Mouse (Mus musculus): ENCODE results near the gene Rnf182. TPM values are rescaled to one million over a fixed set of nuclear protein-coding genes. Genes with fewer than 3 reads are reported as not detected.
A peak's percentile ranks its signal among the peaks of the same experiment; 100 is the strongest.

Gene Rnf182
- polyA plus RNA-seq (2015; fragmentation: Nextera tagmentation; extraction: Ambion mirVana), result 0.07 TPM in 1 of 2 replicates, not detected in the other

GRCm38 (mm10) chr13:43615577-43616254, at the start of gene Rnf182:
Gene Rnf182, plus strand, starts transcription at chr13:43615710.
- no peaks in the 10 kb centered on the region for H3K9me3 ChIP-seq (replicated peaks)
- WGBS (ENCODE audit: insufficient replicate concordance), result under 1% methylated on average over 48 of the region's 58 CpGs
- no peak within 1 kb of the TSS for H3K9ac ChIP-seq
- H3K36me3 ChIP-seq (replicated peaks), result no peaks in the 10 kb centered on the region
- peak within 1 kb of the TSS; percentile 54 for H3K4me3 ChIP-seq (replicated peaks)
- H3K4me1 ChIP-seq (replicated peaks), result peaks cover 12% of the 10 kb centered on the region
- H3K27ac ChIP-seq (replicated peaks), result no peak within 1 kb of the TSS
- peak within 1 kb of the TSS; percentile 81 for H3K4me2 ChIP-seq
- peak; percentile 56 for ATAC-seq (ENCODE audit: insufficient read depth)
- H3K27me3 ChIP-seq, result peaks cover 46% of the 10 kb centered on the region

DNA sequence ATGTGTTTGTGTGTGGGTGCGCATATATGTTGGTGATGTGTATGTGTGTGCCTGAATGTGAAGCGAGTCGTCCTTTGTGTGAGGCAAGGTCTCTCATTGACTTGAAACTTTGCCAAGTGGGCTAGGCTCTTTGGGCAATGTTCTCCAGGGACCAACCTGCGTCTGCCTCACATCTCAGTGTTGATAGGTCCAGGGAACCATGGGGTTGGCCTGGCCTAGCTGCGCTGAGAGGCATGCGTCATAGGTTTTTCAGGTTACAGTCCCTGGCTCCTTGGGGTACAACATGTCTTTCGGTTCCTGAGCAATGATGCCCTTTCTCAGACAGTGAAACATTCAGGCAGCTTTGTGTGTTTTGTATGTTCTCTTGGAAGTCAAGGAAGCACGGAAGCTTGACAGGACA, 49.3 kb upstream of the Rnf182 start:
- Histone ChIP-seq H3K9me3 (replicated peaks) (no peaks in the 10 kb centered on the region), H3K4me3 (replicated peaks) (no peak overlapping the region), H3K4me2 (no peak overlapping the region), H3K27ac (replicated peaks) (no peak overlapping the region), H3K36me3 (replicated peaks) (no peaks in the 10 kb centered on the region), H3K9ac (no peak overlapping the region), H3K4me1 (replicated peaks) (peaks cover 12% of the 10 kb centered on the region), H3K27me3 (no peaks in the 10 kb centered on the region; the same call in 1 of the 2 replicates)
- ATAC-seq (ENCODE audit: insufficient read depth), result no peak
- WGBS (ENCODE audit: insufficient replicate concordance), result 77% methylated on average over 8 of the region's 8 CpGs

GRCm38 (mm10) chr13:43567141-43567891, 48.2 kb upstream of the Rnf182 start:
- H3K27me3 ChIP-seq, result no peaks in the 10 kb centered on the region; the same call in 1 of the 2 replicates
- no peaks in the 10 kb centered on the region for H3K9me3 ChIP-seq (replicated peaks)
- no peak for ATAC-seq (ENCODE audit: insufficient read depth)
- no peak overlapping the region for H3K4me3 ChIP-seq (replicated peaks)
- no peak overlapping the region for H3K27ac ChIP-seq (replicated peaks)
- no peak overlapping the region for H3K4me2 ChIP-seq
- H3K4me1 ChIP-seq (replicated peaks), result peaks cover 10% of the 10 kb centered on the region
- no peaks in the 10 kb centered on the region for H3K36me3 ChIP-seq (replicated peaks)
- 66% methylated on average over 25 of the region's 25 CpGs for WGBS (ENCODE audit: insufficient replicate concordance)
- no peak overlapping the region for H3K9ac ChIP-seq

- Histone ChIP-seq H3K9me3 (replicated peaks) (no peaks in the 10 kb centered on the region), H3K9ac (no peak overlapping the region), H3K27me3 (no peaks in the 10 kb centered on the region), H3K27ac (replicated peaks) (no peak overlapping the region), H3K4me1 (replicated peaks) (no peaks in the 10 kb centered on the region), H3K4me2 (no peak overlapping the region), H3K36me3 (replicated peaks) (no peaks in the 10 kb centered on the region), H3K4me3 (replicated peaks) (no peak overlapping the region)
- no peak for ATAC-seq (ENCODE audit: insufficient read depth)
- 40% methylated on average over 2 of the region's 2 CpGs for WGBS (ENCODE audit: insufficient replicate concordance)
Measured at GRCm38 (mm10) chr13:43573979-43574378, 41.5 kb upstream of the Rnf182 start.

DNA sequence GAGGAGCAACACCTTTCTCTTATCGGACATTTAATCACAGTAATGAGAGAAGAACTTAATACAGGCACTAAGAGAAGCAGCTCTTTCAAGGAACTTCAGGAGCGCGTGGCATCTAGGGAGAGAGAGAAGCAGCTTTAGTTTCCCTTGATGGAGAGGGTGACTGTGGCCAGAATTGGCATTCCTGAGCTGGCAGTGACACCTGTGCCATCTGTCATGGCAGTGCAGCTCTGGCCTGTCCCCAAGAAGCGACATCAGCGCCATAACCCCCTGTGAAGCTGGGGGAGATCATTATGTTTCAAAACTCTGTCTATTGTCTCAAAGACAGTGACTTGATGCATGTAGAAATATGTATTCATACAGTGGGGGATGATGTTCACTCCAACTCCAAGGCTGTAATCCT, 40.1 kb upstream of the Rnf182 start:
- 77% methylated on average over 5 of the region's 5 CpGs for WGBS (ENCODE audit: insufficient replicate concordance)
- Histone ChIP-seq H3K4me3 (replicated peaks) (no peak overlapping the region), H3K4me2 (no peak overlapping the region), H3K9ac (no peak overlapping the region), H3K9me3 (replicated peaks) (no peaks in the 10 kb centered on the region), H3K36me3 (replicated peaks) (no peaks in the 10 kb centered on the region), H3K27me3 (no peaks in the 10 kb centered on the region), H3K27ac (replicated peaks) (no peak overlapping the region), H3K4me1 (replicated peaks) (no peaks in the 10 kb centered on the region)
- no peak for ATAC-seq (ENCODE audit: insufficient read depth)

GRCm38 (mm10) chr13:43577254-43577653, 38.3 kb upstream of the Rnf182 start:
- Histone ChIP-seq H3K36me3 (replicated peaks) (no peaks in the 10 kb centered on the region), H3K9ac (no peak overlapping the region), H3K4me1 (replicated peaks) (no peaks in the 10 kb centered on the region), H3K27ac (replicated peaks) (no peak overlapping the region), H3K4me2 (no peak overlapping the region), H3K27me3 (no peaks in the 10 kb centered on the region), H3K9me3 (replicated peaks) (no peaks in the 10 kb centered on the region), H3K4me3 (replicated peaks) (no peak overlapping the region)
- 52% methylated on average over 5 of the region's 5 CpGs for WGBS (ENCODE audit: insufficient replicate concordance)
- no peak for ATAC-seq (ENCODE audit: insufficient read depth)

DNA sequence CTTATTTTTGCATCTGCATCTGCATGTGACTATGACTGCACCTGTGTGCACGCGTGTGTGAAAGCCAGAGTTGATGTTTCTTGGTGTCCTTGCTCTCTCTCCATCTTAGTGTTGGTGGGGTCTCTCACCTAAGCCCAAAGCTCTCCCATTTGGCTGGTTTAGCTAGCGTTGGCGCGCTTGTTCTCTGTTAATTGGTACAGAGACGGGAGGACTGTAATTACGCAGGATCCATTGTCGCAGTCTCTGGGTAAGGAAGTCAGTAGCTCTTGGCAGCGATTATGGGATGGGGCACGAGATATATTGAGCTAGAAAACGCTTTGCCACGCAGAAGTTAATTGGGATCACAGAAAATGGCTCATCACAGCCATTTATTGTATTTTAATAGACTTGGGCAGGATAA, 37.7 kb upstream of the Rnf182 start:
- Histone ChIP-seq H3K4me1 (replicated peaks) (no peaks in the 10 kb centered on the region), H3K27me3 (no peaks in the 10 kb centered on the region), H3K36me3 (replicated peaks) (no peaks in the 10 kb centered on the region), H3K4me2 (no peak overlapping the region), H3K4me3 (replicated peaks) (no peak overlapping the region), H3K9me3 (replicated peaks) (no peaks in the 10 kb centered on the region), H3K27ac (replicated peaks) (no peak overlapping the region), H3K9ac (no peak overlapping the region)
- 79% methylated on average over 12 of the region's 12 CpGs for WGBS (ENCODE audit: insufficient replicate concordance)
- no peak for ATAC-seq (ENCODE audit: insufficient read depth)

- Histone ChIP-seq H3K4me3 (replicated peaks) (no peak overlapping the region), H3K27ac (replicated peaks) (no peak overlapping the region), H3K9ac (no peak overlapping the region), H3K4me1 (replicated peaks) (no peaks in the 10 kb centered on the region), H3K9me3 (replicated peaks) (no peaks in the 10 kb centered on the region), H3K4me2 (no peak overlapping the region), H3K27me3 (no peaks in the 10 kb centered on the region; the same call in 1 of the 2 replicates), H3K36me3 (replicated peaks) (no peaks in the 10 kb centered on the region)
- WGBS (ENCODE audit: insufficient replicate concordance), result 17% methylated on average over 18 of the region's 18 CpGs
- ATAC-seq (ENCODE audit: insufficient read depth), result no peak
Measured at GRCm38 (mm10) chr13:43579740-43580139, 35.8 kb upstream of the Rnf182 start.

GRCm38 (mm10) chr13:43580661-43581060, 34.8 kb upstream of the Rnf182 start:
- ATAC-seq (ENCODE audit: insufficient read depth), result no peak
- no peak overlapping the region for H3K4me3 ChIP-seq (replicated peaks)
- H3K4me2 ChIP-seq, result no peak overlapping the region
- H3K27ac ChIP-seq (replicated peaks), result no peak overlapping the region
- no peaks in the 10 kb centered on the region for H3K36me3 ChIP-seq (replicated peaks)
- 75% methylated on average over 5 of the region's 5 CpGs for WGBS (ENCODE audit: insufficient replicate concordance)
- H3K9ac ChIP-seq, result no peak overlapping the region
- H3K4me1 ChIP-seq (replicated peaks), result no peaks in the 10 kb centered on the region
- H3K27me3 ChIP-seq, result no peaks in the 10 kb centered on the region; the same call in 1 of the 2 replicates
- H3K9me3 ChIP-seq (replicated peaks), result no peaks in the 10 kb centered on the region

DNA sequence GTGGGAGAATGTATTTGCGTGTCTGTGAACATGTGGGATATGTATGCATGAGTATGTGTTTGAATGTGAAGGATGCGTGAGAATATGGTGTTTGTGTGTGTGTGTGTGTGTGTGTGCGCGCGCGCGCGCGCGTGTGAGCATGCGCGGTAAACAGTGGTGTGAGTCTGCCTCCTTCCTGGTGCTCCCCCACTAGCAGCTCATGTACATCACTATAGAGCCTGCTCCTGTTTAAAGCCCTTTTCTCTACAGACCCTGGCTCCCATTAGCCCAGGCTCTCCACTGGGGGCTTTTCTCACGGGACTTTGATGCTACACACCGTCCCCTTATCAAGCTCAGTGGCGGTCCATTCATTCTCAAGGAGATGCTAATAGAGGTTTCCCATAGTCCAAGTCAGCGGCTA, 32.5 kb upstream of the Rnf182 start:
- Histone ChIP-seq H3K27me3 (no peaks in the 10 kb centered on the region; the same call in 1 of the 2 replicates), H3K4me2 (no peak overlapping the region), H3K9me3 (replicated peaks) (no peaks in the 10 kb centered on the region), H3K27ac (replicated peaks) (no peak overlapping the region), H3K9ac (no peak overlapping the region), H3K4me3 (replicated peaks) (no peak overlapping the region), H3K4me1 (replicated peaks) (no peaks in the 10 kb centered on the region), H3K36me3 (replicated peaks) (no peaks in the 10 kb centered on the region)
- 55% methylated on average over 16 of the region's 16 CpGs for WGBS (ENCODE audit: insufficient replicate concordance)
- no peak for ATAC-seq (ENCODE audit: insufficient read depth)

- H3K4me3 ChIP-seq (replicated peaks), result no peak overlapping the region
- ATAC-seq (ENCODE audit: insufficient read depth), result no peak
- H3K9me3 ChIP-seq (replicated peaks), result no peaks in the 10 kb centered on the region
- no peaks in the 10 kb centered on the region for H3K4me1 ChIP-seq (replicated peaks)
- no peaks in the 10 kb centered on the region for H3K36me3 ChIP-seq (replicated peaks)
- no peak overlapping the region for H3K27ac ChIP-seq (replicated peaks)
- H3K4me2 ChIP-seq, result no peak overlapping the region
- no peaks in the 10 kb centered on the region; the same call in 1 of the 2 replicates for H3K27me3 ChIP-seq
- 50% methylated on average over 8 of the region's 8 CpGs for WGBS (ENCODE audit: insufficient replicate concordance)
- no peak overlapping the region for H3K9ac ChIP-seq
Measured at GRCm38 (mm10) chr13:43583504-43583903, 32.0 kb upstream of the Rnf182 start.
